Mouse (Mus musculus) skeletal muscle tissue, adult 2 months (tissue): ENCODE results near the gene Fam13a.
A peak's percentile ranks its signal among the peaks of the same experiment; 100 is the strongest.

Experiments
- DNase-seq: peaks from one replicate; pipeline ENCODE4 v3.0.0-alpha.2; 2012; ENCODE audit warnings: low read depth, low spot score

Fam13a gene

DNA sequence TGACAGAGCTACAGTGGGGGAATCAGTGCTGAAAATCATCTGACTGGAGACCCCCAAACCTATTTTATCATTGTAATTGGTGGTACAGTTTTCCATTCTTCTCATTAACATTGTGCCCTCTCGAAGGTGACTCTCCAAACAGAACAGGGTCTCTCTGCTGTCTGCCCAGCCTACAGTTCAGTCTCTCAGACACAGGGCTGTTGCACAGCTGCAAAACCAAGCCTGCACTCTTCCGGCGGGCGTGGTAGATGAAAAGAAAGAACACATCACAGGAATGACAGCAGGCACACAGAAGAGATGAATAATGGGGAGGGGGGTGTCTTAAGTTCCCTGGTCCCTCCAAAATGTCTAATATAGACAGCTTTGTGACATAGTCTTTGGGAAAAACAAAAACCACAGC, 90.2 kb downstream of the Fam13a start:
- DNase-seq = no peak

DNA sequence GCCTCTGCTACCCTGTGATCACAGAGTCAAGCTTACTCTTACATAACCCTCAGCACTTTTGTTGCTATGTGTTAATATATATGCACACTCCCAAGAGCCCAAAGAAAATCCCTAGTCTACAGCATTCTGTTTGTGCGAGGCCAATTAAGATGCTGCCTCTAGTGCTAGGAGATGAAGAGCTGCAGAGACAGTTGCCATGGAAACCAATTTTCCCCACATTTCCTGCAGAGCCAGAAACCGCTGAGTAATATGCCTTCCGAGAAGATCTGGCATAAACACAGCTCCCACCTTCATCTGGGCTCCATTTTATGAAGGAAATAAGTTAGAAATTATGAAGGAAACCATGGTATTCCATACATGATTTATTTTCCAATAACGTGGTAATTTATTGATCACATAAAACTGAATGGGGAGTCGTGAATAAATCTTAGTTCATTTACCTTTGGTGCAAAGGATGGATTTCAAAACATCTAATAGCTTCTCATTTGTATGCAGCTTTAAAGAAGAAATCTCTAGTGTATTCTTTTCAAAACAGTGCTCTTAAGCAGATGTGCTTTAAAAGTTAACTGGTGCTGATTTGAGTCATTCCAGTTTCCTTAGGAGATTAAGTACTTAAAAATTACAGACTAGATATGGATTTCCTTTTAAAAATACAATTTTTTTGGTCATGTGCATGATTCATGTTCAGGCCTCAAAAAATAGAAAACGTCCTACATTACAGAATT, 91.0 kb downstream of the Fam13a start:
- DNase-seq = no peak

DNA sequence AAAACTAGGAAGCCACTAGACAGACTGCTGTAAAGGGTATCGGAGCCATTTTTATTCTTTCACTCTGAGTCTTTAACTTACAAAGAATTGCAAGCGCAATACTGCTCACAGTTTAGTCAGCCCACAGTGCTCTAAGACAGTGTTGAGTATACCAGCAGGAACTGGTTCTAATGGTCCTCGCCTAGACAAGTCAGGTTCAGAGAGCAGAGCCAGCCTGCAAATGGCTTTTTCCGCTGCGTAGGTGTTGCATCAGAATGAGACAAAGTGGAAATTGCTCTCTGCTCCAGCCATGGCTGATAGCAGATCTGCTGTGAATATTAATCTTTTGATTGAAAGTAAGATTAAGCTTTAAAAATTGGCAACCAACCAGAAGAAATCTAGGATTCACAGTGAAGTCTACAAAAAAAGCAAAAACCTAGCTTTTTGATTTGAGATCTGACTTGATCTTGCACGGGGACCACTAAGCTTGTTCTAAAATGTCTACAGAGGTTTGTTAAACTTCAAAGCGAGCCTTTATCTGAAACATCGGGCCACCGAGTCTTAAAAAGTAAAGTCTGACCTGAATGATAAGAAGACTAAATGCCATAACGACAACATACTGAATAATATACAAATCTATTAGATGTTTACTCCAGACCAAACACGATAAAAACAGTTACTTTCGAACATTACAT, 91.7 kb downstream of the Fam13a start:
- DNase-seq = no peak

DNA sequence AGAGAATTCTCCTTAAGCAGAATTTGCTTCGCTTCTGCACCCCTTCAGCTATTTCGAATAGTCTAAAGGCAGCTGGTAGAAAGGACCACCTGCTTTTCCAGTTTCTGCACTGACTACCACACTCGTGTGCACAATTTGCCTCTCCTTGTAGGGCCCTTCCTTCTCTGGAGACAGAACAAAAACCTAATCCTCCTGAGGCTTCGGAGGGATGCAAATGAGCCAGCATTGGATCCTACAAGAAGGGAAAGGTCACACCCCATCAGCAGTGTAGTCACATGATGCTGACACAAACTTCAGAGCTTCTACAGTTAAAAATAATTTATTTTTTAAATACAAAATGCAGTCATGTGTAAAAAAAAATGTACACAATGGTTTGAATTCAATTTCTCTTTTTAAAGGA, 93.2 kb downstream of the Fam13a start:
- no peak for DNase-seq

DNA sequence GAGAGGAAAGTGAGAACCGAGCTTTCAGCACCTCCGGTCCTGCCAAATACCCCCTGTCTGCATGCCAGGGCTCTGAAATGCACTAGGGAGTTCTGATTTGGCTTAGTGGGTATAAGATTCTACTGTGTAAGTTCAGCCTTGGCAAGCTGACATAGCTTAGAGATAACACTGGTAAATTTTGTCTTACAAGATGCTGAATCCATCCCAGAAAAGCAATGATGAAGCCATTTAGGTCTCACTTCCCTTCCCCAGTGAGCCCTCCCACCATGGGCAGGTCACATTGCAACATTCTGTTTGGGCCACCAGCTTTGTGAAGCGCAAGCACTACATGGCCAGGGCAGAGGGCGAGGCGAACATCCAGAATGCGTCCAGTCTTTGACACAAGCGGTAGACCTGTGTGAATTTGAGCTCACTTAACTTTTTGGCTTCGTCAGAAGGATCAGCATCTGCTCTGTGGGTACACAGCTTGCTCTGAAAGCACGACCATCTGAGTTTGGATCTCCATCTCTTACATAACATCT, 94.4 kb downstream of the Fam13a start:
- peak; percentile 43 for DNase-seq

DNA sequence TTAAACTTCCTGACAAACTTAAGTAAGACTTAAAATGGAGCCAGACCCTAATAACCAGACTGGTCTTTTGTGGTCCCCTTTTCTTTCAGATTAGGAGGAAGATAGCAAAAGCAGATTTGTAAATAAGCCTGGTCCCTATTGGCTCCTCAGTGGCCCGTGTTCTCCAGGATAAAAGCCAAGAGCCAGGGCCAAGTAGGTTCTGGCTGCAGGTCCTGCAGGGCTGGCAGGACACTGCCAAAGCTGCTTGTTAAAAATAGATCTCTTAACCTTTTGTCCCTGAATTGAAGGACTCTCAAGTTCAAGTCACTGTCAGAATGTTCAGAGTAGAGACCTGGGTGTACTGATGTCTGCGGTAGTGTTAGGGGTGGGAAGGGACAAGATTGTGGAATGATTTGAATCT, 96.5 kb downstream of the Fam13a start:
- peak; percentile 70 for DNase-seq

DNA sequence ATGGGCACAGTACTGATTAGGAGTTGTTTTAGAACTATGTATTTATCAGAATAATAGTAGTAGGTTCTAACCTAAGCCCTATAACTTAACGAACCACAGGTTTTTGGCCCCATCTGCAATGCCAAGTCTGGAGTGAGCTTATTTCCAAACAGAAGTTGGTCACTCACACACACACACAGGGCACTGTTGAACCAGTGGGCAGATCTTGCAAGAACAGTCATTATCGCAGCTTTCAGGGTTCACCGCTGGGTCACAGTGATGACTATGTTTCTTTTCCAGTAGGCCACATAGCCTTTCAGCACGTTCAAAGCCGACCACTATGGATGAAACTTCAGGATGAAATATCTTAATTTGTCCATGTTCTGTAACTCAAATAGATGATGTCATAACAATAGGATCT, 101.8 kb downstream of the Fam13a start:
- DNase-seq = no peak

DNA sequence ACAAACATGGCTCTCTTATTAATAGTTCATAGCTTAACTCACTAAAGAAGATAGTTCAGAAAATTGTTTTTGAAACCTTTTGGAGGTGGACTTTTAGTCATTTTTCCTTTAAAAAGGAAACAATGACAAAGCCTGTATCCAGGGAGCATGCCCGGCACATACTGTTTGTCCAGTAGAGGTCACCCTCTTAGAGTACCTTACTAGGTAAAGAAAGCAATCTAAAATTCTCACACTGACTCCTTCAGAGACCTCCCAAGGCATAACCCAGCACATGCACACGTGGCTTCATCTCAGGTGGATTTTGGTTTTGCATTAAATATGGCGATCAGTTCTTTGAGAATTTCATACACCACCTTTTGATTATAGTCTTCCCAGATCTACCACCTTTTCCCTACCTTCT, 102.7 kb downstream of the Fam13a start:
- no peak for DNase-seq

DNA sequence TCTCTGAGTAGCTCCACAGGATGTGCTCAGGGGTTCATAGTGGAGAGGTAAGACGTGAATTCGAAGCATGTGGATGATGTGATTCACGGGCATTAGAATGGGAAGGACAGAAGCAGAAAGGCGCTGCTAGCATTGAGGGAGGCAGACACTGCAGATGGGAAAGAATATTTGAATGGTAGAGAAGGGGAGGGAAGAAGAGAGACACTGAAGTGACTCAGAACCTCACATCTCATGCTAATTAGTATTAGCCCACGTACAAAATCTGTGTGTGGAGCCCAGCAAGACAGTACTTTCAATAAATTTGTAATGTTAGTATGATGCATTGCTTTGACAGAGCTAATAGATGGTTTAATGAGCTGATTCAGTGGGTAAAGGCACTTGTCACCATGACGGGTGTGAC, 103.6 kb downstream of the Fam13a start:
- DNase-seq = no peak

DNA sequence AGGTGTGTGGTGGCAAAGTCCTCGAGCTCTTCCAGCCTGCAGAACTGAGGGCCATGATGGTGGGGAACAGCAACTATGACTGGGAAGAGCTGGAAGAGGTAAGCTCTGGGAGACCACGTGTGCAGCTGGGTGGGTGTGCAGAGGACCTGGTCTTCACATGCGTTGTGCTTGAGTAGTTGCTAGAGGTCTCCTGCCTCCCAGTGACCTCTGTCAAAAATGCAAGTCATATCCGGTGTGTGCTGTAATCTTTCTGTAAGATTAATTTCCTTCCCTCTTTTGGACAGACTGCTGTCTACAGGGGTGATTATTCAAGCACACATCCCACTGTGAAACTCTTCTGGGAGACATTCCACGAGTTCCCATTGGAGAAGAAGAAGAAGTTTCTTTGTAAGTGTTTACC, 107.9 kb downstream of the Fam13a start:
- no peak for DNase-seq

DNA sequence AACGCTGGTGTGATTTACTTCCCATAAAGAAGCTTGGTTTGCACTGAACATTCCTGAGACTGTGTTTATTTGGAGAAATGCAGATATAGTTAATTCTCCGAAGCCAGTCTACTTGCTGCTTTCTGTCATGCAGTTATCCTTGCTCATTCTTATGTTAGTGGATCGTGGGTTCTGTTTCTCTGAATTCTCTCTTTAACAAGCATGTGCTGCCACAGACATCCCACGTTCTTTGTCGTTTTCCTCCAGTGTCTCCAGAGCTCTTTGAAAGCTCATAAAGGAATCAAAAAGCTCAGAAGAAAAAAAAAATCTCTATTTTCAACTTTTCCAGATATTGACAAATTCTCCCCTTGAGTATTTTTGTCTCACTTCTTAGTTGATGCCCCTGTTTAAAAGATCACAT, 110.4 kb downstream of the Fam13a start:
- no peak for DNase-seq

DNA sequence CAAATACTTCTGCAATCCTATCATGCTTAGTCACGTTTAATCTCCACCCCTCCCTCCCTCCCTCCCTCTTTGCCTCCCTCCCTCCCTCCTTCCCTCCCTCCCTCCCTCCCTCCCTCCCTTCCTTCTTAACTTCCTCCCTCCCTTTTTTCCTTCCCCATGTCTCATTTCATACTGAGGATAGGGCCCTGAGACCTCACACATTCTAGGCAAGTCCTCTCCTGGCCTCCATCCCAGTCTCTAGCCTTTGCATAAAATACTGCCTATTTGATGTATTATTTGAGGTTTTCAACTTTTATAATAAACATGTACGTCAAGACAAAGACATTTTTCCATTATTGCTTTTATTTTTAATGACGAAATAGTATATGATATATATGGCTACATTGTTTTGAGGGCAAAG, 110.8 kb downstream of the Fam13a start:
- DNase-seq = no peak

DNA sequence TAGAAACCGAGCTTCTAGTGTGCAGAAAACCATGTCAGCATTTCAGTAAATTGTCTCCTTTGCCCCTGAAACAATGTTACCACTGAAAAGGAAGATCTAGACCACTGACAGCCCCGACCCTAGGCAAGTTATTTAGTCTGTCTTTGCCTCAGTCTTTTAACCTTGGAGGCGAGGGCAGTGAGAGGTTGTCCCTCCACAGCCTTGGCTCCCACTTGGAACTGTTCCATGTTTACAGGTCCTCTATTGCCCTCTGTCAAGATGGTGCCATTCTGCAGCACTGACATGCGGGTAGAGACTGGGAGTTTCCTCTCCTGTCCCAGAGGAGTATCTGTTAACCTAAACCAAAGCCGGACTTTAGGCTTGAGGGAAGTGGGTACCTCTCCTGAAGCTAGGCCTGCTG, 111.5 kb downstream of the Fam13a start:
- DNase-seq = no peak

DNA sequence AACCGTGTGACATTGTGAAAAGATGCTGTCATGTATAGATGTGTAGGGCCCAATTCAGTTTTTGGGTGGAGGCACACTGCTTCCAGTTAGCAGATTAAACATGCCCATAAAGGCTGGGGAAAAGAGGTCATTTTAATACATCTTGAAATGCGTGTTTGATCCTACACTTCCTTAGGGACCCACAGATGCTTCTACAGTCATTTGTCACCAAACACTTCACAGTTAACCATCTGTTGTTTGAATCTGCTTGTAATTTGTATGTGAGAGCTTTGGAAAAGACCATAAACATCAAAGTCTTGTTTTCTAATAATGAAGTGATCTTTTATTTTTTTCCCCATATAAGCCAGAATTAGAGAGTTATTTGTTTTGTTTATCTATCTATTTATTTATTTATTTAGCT, 116.6 kb downstream of the Fam13a start:
- DNase-seq = no peak

DNA sequence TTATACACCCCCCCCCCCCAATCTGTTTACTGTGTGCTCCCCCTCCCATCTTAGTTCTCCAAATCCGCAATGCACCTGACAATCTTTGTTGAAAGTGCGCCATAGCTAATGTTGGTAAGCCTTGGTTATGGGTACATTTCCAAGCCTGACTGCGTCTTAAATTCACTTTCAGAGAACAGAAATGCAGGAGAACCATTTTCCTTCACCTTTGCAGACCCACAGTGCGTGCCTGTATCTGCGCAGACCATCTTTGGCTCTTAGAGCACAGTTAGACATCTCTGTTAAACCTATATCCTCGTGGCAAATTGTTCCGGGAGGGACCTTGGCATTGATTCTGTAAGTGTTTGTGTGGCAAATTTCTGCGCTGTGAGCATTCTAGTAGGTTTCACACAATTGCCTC, 117.0 kb downstream of the Fam13a start:
- DNase-seq = no peak

DNA sequence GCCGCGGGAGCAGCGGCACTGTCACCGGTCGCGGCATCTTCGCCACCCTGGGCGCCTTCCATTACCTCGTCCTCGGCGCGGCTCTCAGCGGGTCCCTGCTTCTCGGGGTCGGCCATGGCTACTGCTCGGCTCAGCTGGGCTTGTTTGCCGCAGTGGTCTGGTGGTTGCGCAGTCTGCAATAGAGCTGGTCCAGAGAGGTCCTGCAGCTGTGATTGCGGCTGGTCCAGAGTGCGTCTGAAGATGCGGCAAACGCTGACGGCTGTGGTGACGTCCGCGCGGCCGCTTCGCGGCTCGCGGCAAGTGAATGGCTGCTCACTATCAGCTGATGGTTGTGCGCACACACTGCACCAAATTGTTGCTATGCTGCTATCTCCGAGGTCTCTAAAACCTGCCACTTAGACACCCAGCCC, 117.5 kb downstream of the Fam13a start, which contains the start of gene Nap1l5:
Gene Nap1l5, minus strand, starts transcription at position 225 of the 410 bp plus-strand sequence.
- DNase-seq = no peak

DNA sequence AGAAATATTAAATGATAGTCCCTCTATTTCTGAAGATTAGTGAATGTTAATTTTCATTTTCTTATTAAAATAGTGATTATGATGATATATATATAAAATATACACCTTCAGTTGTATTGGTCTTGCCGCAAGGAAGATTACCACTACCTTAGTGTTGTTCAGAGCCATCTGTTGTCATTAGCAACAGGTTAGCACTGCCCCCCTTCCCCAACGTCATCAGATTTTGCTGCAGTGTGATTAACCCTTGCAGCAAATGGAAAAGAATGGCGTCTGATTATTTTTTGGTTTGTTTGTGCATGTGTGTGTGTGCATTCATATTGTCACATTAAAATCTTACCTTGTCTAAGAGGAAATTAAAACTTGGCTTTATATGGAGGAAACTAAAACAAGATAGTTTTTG, 119.8 kb downstream of the Fam13a start:
- DNase-seq = no peak

DNA sequence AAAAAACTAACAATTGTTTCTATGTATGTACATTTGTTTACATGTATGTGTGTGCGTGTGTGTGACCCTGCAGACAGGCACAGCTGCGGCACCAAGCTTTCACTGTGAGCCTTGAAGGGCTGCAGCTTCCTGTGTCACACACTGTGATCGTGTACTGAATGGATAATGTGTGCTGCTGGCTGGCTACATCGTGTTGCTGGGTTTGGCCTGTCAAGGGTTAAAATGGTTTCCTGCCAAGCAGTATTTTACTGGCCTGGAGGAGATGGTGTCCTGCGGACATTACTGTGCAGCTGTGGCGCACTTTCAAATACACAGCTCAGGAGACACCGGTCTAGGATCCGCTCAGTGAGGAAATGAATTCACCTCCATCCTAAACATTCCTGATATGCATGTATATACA, 121.2 kb downstream of the Fam13a start:
- DNase-seq = no peak

DNA sequence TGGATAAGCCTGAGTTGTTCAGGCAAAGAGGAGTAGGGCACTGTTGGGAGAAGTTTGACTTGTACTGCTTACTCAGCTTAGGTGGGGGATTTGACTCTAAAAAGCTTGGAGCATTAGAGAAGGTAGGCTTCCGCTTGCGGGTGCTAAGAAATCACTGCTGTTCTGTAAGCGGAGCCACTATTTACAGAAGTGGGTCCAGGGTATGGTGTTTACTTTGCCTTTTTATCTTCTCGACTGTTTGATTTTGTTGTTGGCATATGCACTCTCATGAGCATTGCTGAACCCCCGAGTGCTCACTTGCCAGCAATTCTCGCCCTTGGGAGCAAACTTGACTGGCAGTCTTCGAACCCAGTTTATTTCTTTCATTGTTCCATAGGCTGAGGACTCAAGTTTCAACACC, 123.8 kb downstream of the Fam13a start:
- DNase-seq = no peak

DNA sequence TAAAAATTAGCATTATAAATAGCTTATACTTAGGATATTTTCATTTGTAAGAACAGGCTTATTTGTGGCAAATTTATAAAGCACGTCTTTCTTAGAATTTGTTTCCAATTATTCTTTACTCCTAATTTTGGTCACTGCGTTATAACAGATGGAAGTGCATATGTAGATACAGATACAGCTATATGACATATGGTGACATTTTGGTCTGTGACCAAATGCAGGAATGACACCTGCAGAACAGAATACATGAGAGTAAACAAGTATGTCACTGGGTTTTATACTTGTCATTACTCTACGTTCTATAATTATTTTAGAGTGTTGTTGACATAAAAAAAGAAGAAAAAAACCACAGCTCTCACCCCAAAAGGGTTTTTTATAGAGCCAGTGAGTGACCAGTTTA, 125.3 kb downstream of the Fam13a start:
- no peak for DNase-seq

DNA sequence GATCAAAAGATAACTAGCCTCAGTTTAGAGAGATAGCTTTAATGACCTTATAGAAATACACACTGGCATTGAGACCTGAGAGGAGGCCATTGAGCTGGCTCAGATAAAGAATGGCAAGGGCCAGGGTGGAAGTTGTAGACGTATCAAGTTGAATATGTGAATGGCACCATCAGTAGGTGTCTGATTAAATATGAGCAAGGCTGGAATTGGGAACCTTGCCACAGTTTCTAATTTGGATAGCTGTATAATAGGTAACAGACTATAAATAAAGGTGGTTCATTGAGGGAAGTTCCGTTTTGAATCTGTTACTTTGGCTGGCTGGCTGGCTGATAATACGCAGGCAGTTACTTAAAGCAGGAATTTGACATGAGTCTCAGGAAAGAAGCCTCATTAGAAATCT, 127.7 kb downstream of the Fam13a start:
- DNase-seq = peak; percentile 37

DNA sequence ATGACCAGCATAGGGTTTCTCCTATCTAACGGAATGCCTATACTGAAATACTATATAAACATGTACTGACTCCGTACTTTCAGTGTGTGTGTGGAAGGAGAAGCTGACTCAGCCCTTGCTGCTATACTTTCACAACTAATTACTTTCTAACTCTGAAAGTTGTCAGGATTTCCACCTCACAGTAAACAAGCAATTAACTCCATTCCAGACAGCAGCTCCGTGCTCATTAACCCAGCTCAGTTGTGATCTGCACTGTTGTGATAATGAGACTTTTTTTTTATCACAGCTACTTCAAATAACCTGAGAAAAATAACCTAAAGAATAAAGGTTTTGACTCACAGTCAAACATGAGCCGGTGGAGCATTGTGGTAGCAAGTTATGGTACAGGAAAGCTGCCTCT, 129.4 kb downstream of the Fam13a start:
- DNase-seq = no peak

DNA sequence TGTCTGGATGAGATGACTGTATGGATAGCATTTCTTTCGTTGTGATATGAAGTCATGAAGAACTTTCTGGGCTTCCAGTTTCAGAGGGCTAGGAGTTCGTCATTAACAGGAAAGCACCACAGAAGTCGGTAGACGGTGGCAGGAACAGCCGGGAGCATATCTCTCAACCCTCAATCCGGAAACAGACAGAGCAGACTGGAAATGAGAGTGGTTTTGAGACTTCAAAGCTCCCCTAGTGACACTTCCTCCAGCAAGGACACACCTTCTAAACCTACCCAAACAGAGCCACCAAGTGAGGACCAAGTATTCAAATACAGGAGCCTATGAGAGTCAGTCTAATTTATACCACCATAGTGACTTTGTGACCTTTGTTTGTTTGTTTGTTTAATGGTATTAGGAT, 131.0 kb downstream of the Fam13a start:
- no peak for DNase-seq
